Mouse (Mus musculus) Patski (cell line): ENCODE data around the gene Ankrd44. TPM values are rescaled to one million over a fixed set of nuclear protein-coding genes. Genes with fewer than 3 reads are reported as not detected.

Source experiments
- ATAC-seq: fragments of 100-300 bp; one replicate; pipeline ENCODE4 v1.8.0; 2021
- CTCF ChIA-PET: fragments of 350-600 bp; sonication (Branson Sonifier 250); formaldehyde crosslinking; loops from one replicate; lab custom pipeline; 2022; ENCODE audit warnings: inconsistent platforms; lab: Charles Lee
- POLR2A ChIA-PET: fragments of 350-600 bp; sonication (Branson Sonifier 250); formaldehyde crosslinking; loops from one replicate; lab custom pipeline; 2022; ENCODE audit warnings: antibody characterized with exemption, inconsistent platforms; lab: Charles Lee
- DNase-seq: peaks from one replicate; pipeline ENCODE4 v3.0.0-alpha.2; 2011; ENCODE audit warnings: low read depth, low spot score
- H3K27me3 ChIP-seq: fragments of 371-371 bp; one replicate; pipeline ENCODE4 v1.5.1; 2021
- CTCF ChIP-seq: fragments of 100-300 bp; IDR thresholded peaks from one replicate; pipeline ENCODE4 v1.5.1; 2021
- in situ Hi-C: fragments of 300-500 bp; cut with MboI; formaldehyde crosslinking; loops from 3 replicates; pipeline ENCODE4 v1.11.1; 2018; ENCODE audit warnings: low pct_unique_long_range_greater_than_20kb, mixed read lengths
- polyA plus RNA-seq: library from polyadenylated mRNA; unstranded; gene quantifications from one replicate; pipeline ENCODE4 v1.2.3, GENCODE M21; 2021

The Ankrd44 gene
- polyA plus RNA-seq, 1 experiment from 2014 or later: 31.2 TPM

DNA sequence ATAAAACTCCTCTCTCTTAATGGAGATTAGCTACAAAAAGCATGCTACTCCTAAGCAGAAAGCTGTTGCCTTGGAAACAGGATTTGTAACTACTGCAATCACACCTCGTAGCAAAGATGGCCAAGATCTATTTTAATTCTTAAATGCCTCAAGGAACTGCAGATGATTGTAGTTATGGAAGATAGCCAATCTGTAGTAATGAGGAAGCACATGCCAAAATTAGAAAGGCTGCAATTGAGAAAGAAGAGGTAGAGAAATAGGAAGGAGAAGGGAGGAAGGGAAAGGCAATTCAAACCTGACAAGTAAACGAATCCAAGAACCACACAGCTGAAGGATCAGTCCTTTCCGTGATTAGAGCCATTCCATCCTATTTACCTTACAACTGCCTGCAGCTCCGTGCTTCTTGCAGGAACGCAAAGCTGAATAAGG is 27.5 kb downstream of the Ankrd44 start:
- CTCF ChIA-PET: interaction anchor here (0.9 to 1.5 kb wide), 4 partner anchors 9 to 24 kb away, joined by 3 to 4 read pairs (median 3); no protein-coding TSS in a partner anchor
- POLR2A ChIA-PET: interaction anchor here (0.6 to 0.9 kb wide), 2 partner anchors 26 to 30 kb away, joined by 3 read pairs; no protein-coding TSS in a partner anchor
- TF ChIP-seq CTCF: no peak
- in situ Hi-C loops: no loop called here
- ATAC-seq (no peak), DNase-seq (no peak)
- no peaks in the 10 kb centered on the region for H3K27me3 ChIP-seq

DNA sequence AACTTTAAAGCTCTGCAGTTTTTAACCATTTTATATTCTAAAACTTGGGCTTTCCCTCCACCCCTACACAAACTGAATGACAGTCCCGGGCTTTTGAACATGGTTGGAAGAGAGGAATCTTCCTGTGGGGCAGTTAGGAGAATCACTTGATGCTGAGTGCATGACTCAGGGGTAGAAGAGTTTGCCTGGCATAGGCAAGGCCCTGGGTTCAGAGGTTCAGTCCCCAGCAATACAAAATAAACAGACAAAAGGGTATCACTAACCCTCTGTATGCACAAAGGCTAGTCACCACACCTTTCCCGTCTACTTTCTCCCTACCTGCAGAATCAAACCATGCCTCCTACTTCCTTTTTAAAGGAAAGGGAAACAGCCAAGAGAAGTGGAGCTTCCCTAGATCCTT is 28.5 kb downstream of the Ankrd44 start:
- in situ Hi-C loops: no loop called here
- H3K27me3 ChIP-seq: no peaks in the 10 kb centered on the region
- ATAC-seq: peak; percentile 52
- ChIA-PET CTCF (interaction anchor here (1.1 to 2.1 kb wide), 4 partner anchors 9 to 51 kb away, joined by 3 to 6 read pairs (median 4); no protein-coding TSS in a partner anchor), POLR2A (interaction anchor here (1.0 to 1.5 kb wide), 2 partner anchors 42 to 67 kb away, joined by 3 to 4 read pairs; no protein-coding TSS in a partner anchor)
- no peak for TF ChIP-seq CTCF
- no peak for DNase-seq

DNA sequence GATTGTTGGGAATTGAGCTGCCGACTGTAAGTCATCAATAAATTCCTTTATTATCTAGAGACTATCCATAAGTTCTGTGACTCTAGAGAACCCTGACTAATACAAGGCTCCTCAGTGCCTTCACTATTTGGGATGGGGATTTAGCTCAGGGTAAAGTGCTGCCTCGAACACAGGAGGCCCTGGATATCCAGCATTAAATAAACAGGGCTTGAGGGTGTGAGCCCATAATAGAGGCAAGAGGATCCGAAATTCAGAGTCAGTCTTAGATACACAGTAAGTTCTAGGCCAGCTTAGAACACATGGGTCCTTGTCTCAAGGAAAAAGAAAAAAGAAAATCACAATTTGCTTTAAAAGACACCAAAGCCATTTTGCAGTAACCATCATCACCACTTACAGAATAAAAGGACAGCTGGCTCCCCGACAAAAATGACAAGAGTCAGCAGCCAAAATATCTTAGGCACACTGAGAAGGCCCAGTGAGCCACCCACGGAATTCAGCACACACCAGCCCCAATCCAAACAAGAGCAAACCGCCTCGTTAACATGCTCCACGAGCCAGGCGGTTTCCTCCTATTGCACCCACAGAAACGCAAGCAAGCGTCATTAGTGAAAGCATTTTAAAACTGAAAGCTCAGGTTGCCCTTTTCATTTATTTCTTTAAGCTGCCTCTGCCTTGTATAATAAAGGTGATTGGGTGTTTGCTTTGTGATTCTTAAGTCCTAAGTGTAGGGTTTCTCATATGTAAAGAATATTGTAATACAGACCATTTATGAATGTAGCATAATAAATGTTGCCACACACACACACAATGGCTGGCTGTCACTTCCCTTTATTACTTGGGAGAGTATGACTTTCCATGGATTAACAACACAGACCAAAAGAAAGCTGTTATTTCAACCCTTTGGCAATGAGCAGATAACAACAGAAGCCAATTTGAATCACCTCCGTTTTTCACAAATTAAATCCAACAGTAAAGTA is 29.8 kb downstream of the Ankrd44 start:
- CTCF ChIA-PET: interaction anchor here (0.8 to 2.1 kb wide), 4 partner anchors 8 to 50 kb away, joined by 3 to 6 read pairs (median 4); no protein-coding TSS in a partner anchor
- POLR2A ChIA-PET: interaction anchor here (0.6 to 1.5 kb wide), 4 partner anchors 11 to 359 kb away, joined by 3 to 4 read pairs (median 3); no protein-coding TSS in a partner anchor
- ATAC-seq (peak; percentile 61), DNase-seq (no peak)
- no peaks in the 10 kb centered on the region for H3K27me3 ChIP-seq
- TF ChIP-seq CTCF: no peak
- in situ Hi-C loops: no loop called here

- ChIA-PET CTCF (interaction anchor here (1.3 to 1.4 kb wide), 3 partner anchors 9 to 16 kb away, joined by 3 to 4 read pairs (median 3); no protein-coding TSS in a partner anchor), POLR2A (no interaction called here)
- no peak for TF ChIP-seq CTCF
- no peak for ATAC-seq
- DNase-seq: no peak
- in situ Hi-C loops: no loop called here
- no peaks in the 10 kb centered on the region for H3K27me3 ChIP-seq
Observed at GRCm38 (mm10) chr1:54888449-54888848, 37.7 kb downstream of the Ankrd44 start.

- no peak for ATAC-seq
- TF ChIP-seq CTCF: no peak
- in situ Hi-C loops: no loop called here
- no peaks in the 10 kb centered on the region for H3K27me3 ChIP-seq
- DNase-seq: no peak
- CTCF ChIA-PET: no interaction called here
- POLR2A ChIA-PET: no interaction called here
Observed at GRCm38 (mm10) chr1:54887873-54888272, 38.3 kb downstream of the Ankrd44 start.

DNA sequence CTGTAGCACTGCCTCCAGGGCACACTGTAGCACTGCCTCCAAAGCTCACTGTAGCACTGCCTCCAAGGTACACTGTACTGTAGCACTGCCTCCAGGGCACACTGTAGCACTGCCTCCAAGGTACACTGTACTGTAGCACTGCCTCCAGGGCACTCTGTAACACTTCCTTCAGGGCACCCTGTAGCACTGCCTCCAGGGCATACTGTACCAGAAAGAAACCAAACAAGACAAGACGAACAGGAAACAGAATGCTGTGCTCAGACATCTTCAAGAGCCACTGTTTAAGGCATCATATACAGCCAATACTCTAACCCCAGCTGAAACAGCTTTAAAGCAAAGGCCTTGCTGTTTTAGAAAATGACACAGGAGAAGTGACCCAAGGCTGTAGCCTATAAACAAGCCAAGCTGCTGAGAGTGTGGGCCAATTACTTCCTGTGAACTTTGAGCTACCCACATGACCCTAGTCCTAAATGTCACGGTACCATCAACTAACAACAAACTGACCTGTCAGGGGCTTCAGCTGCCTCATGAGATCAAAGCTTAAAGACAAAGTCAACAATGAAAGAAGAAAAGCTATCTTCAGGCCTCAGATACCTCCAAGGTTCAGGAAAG is 43.2 kb downstream of the Ankrd44 start:
- DNase-seq: no peak
- CTCF ChIA-PET: interaction anchor here (1.0 kb wide), 1 partner anchor 8 kb away, joined by 3 read pairs; no protein-coding TSS in a partner anchor
- in situ Hi-C loops: no loop called here
- no peaks in the 10 kb centered on the region for H3K27me3 ChIP-seq
- TF ChIP-seq CTCF: no peak
- no peak for ATAC-seq
- POLR2A ChIA-PET: no interaction called here

- DNase-seq (no peak), ATAC-seq (no peak)
- H3K27me3 ChIP-seq: no peaks in the 10 kb centered on the region
- in situ Hi-C loops: no loop called here
- TF ChIP-seq CTCF: no peak
- CTCF ChIA-PET: interaction anchor here (0.8 kb wide), 1 partner anchor 40 kb away, joined by 3 read pairs; no protein-coding TSS in a partner anchor
- POLR2A ChIA-PET: no interaction called here
Observed at GRCm38 (mm10) chr1:54881523-54881922, 44.7 kb downstream of the Ankrd44 start.

DNA sequence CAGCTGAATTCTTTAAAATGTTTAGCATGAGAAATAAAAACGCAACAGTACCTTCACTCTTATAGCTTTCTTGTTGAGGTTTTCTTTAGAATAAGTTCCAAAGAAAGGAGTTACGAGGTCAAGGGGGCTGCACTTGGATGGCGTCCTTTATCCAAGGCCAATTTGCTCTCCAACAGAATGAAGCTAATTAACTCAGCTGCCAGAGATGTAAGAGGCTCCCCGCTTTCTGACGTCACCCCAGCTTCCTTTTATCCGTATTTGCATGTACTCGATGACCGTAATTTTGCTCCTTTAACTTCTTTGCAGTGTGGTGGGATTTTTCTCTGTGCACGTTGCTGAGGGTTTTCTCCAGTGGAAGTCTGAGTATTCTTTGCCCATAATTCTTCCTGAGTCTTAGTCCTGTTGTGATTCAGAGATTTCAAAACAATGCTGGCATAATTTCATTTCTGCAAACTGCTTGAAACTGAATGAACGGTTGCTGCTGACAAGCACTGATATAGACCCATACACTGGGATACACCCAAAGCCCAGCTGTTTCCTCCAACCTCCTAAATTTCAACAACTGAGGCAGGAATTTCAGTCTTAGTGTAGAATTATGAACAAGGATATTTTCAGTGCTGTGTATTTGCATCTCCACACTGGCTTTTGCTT is 48.6 kb downstream of the Ankrd44 start:
- TF ChIP-seq CTCF: no peak
- ChIA-PET POLR2A (no interaction called here), CTCF (interaction anchor here (0.9 kb wide), 1 partner anchor 28 kb away, joined by 3 read pairs; no protein-coding TSS in a partner anchor)
- no peaks in the 10 kb centered on the region for H3K27me3 ChIP-seq
- DNase-seq (no peak), ATAC-seq (no peak)
- in situ Hi-C loops: no loop called here

GRCm38 (mm10) chr1:54877014-54877413 is 49.2 kb downstream of the Ankrd44 start:
- DNase-seq: no peak
- TF ChIP-seq CTCF: no peak
- ChIA-PET POLR2A (no interaction called here), CTCF (interaction anchor here (0.9 kb wide), 1 partner anchor 27 kb away, joined by 3 read pairs; no protein-coding TSS in a partner anchor)
- ATAC-seq: no peak
- no peaks in the 10 kb centered on the region for H3K27me3 ChIP-seq
- in situ Hi-C loops: no loop called here

DNA sequence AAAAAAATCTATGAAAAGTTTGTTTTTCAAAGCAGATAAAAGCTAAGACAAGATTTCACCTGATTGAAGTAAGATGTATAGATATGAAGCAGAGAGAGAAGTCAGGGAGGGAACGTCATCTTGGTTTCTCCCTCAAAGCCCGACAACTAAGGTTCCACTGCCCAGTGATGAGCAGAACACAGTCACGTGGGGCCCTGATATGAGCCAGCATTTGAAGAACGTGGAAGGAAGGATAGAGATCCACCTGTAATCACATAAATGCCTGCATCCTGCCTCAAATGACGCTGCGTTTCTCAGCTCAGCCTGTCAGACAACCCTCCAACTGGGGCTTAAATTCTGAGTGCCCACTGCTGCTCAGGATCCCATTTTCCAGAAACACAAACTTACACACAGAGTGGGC is 52.1 kb downstream of the Ankrd44 start:
- ATAC-seq (no peak), DNase-seq (no peak)
- no peaks in the 10 kb centered on the region for H3K27me3 ChIP-seq
- TF ChIP-seq CTCF: no peak
- in situ Hi-C loops: no loop called here
- POLR2A ChIA-PET: no interaction called here
- CTCF ChIA-PET: interaction anchor here (1.3 kb wide), 1 partner anchor 27 kb away, joined by 3 read pairs; no protein-coding TSS in a partner anchor
